Mouse (Mus musculus) embryonic facial prominence, embryonic 13.5 days (tissue): ENCODE data around the gene Slc25a13. TPM values are rescaled to one million over a fixed set of nuclear protein-coding genes. Genes with fewer than 3 reads are reported as not detected.
A peak's percentile ranks its signal among the peaks of the same experiment; 100 is the strongest.

ENCODE experiments used
- ATAC-seq: fragments of 200-750 bp; cut with Nextera tagmentation; 2 replicates; pipeline ENCODE4 v1.8.0; 2017; ENCODE audit warnings: low read depth; ENCODE audit not compliant: insufficient number of reproducible peaks, insufficient read depth, low FRiP score, low TSS enrichment
- H3K27ac ChIP-seq: fragments of 300-500 bp; sonication (generic); 2 replicates; pipeline ENCODE4 v1.5.1; 2015; ENCODE audit warnings: moderate library complexity, mild to moderate bottlenecking, inconsistent platforms
- H3K27me3 ChIP-seq: fragments of 300-500 bp; sonication (generic); 2 replicates; pipeline ENCODE4 v1.6.1; 2015; ENCODE audit warnings: mild to moderate bottlenecking, inconsistent platforms
- H3K36me3 ChIP-seq: fragments of 300-500 bp; sonication (generic); 2 replicates; pipeline ENCODE4 v1.6.1; 2015; ENCODE audit warnings: mild to moderate bottlenecking, inconsistent platforms
- H3K4me1 ChIP-seq: fragments of 300-500 bp; sonication (generic); 2 replicates; pipeline ENCODE4 v1.6.1; 2015; ENCODE audit warnings: inconsistent platforms
- H3K4me2 ChIP-seq: fragments of 300-500 bp; sonication (generic); 2 replicates; pipeline ENCODE4 v1.6.1; 2015; ENCODE audit warnings: moderate library complexity, mild to moderate bottlenecking, inconsistent platforms
- H3K4me3 ChIP-seq: fragments of 300-500 bp; sonication (generic); 2 replicates; pipeline ENCODE4 v1.5.1; 2015; ENCODE audit warnings: mild to moderate bottlenecking, inconsistent platforms
- H3K9ac ChIP-seq: fragments of 300-500 bp; sonication (generic); 2 replicates; pipeline ENCODE4 v1.6.1; 2015; ENCODE audit warnings: mild to moderate bottlenecking, inconsistent platforms
- H3K9me3 ChIP-seq: fragments of 300-500 bp; sonication (generic); 2 replicates; pipeline ENCODE4 v1.6.1; 2016; ENCODE audit warnings: inconsistent platforms
- WGBS: fragments of 180-500 bp; shearing (Covaris S2); methylation state at CpG from one replicate; pipeline ENCODE4 v1.1.7; 2015; ENCODE audit warnings: mixed read lengths; 5-methylcytosine and 5-hydroxymethylcytosine counted together
- polyA plus RNA-seq: library from polyadenylated mRNA; unstranded; fragments of >200 nt; fragmentation: Nextera tagmentation; extraction: Ambion mirVana; gene quantifications from 2 replicates; pipeline ENCODE4 v1.2.1, GENCODE M21; 2015

Gene Slc25a13
- polyA plus RNA-seq, 1 experiment from 2014 or later: 20.2 TPM

- Histone ChIP-seq H3K36me3 (no peaks in the 10 kb centered on the region), H3K4me1 (peaks cover 9% of the 10 kb centered on the region), H3K4me2 (peak overlapping the region; percentile 87), H3K27ac (0 out of 2 replicates have a peak overlapping the region, but pooled peaks have one; percentile 22), H3K9me3 (no peaks in the 10 kb centered on the region), H3K4me3 (peak overlapping the region; percentile 52), H3K27me3 (peaks cover 27% of the 10 kb centered on the region), H3K9ac (peak overlapping the region; percentile 71)
- ATAC-seq: peak; percentile 91
- WGBS: 2% methylated on average over 42 of the region's 42 CpGs
Measured at GRCm38 (mm10) chr6:6005762-6006431, 211.1 kb downstream of the Slc25a13 start.

- H3K4me2 ChIP-seq: peak overlapping the region; percentile 87
- no peak overlapping the region for H3K27ac ChIP-seq
Measured at GRCm38 (mm10) chr6:6004756-6005485, 212.1 kb downstream of the Slc25a13 start.

GRCm38 (mm10) chr6:6002061-6002460 is 214.9 kb downstream of the Slc25a13 start:
- Histone ChIP-seq H3K9me3 (no peaks in the 10 kb centered on the region), H3K4me1 (peaks cover 18% of the 10 kb centered on the region), H3K27me3 (peaks cover 14% of the 10 kb centered on the region), H3K4me3 (no peak overlapping the region), H3K27ac (no peak overlapping the region), H3K9ac (no peak overlapping the region), H3K4me2 (no peak overlapping the region), H3K36me3 (no peaks in the 10 kb centered on the region)
- WGBS: 88% methylated on average over 3 of the region's 3 CpGs
- ATAC-seq: no peak

More at GRCm38 (mm10) chr6:6004756-6005485, 212.1 kb downstream of the Slc25a13 start:
- peaks cover 20% of the 10 kb centered on the region for H3K27me3 ChIP-seq
- no peaks in the 10 kb centered on the region for H3K9me3 ChIP-seq
- no peak overlapping the region for H3K9ac ChIP-seq
- ATAC-seq: no peak
- H3K36me3 ChIP-seq: no peaks in the 10 kb centered on the region
- no peak overlapping the region for H3K4me3 ChIP-seq
- 56% methylated on average over 12 of the region's 12 CpGs for WGBS
- H3K4me1 ChIP-seq: peaks cover 9% of the 10 kb centered on the region

GRCm38 (mm10) chr6:5997535-5997934 is 219.4 kb downstream of the Slc25a13 start:
- peaks cover 24% of the 10 kb centered on the region for H3K27me3 ChIP-seq
- H3K4me2 ChIP-seq: no peak overlapping the region
- no peak overlapping the region for H3K4me3 ChIP-seq
- no peak for ATAC-seq
- no peak overlapping the region for H3K27ac ChIP-seq
- H3K36me3 ChIP-seq: no peaks in the 10 kb centered on the region
- 36% methylated on average over 6 of the region's 6 CpGs for WGBS
- no peak overlapping the region for H3K9ac ChIP-seq
- H3K4me1 ChIP-seq: peaks cover 26% of the 10 kb centered on the region
- no peaks in the 10 kb centered on the region for H3K9me3 ChIP-seq

GRCm38 (mm10) chr6:5993056-5993455 is 223.9 kb downstream of the Slc25a13 start:
- peak overlapping the region; percentile 30; the same call in 1 of the 2 replicates for H3K4me2 ChIP-seq
- H3K27me3 ChIP-seq: peaks cover 20% of the 10 kb centered on the region
- peak overlapping the region; percentile 62; the same call in 1 of the 2 replicates for H3K27ac ChIP-seq
- no peak overlapping the region for H3K9ac ChIP-seq
- H3K4me1 ChIP-seq: peaks cover 41% of the 10 kb centered on the region
- no peak for ATAC-seq
- no peaks in the 10 kb centered on the region for H3K9me3 ChIP-seq
- no peak overlapping the region for H3K4me3 ChIP-seq
- H3K36me3 ChIP-seq: no peaks in the 10 kb centered on the region
- WGBS: 24% methylated on average over 7 of the region's 7 CpGs

- Histone ChIP-seq H3K4me1 (peaks cover 32% of the 10 kb centered on the region), H3K4me3 (no peak overlapping the region), H3K27ac (peak overlapping the region; percentile 83), H3K36me3 (no peaks in the 10 kb centered on the region), H3K9ac (0 out of 2 replicates have a peak overlapping the region, but pooled peaks have one; percentile 27), H3K4me2 (peak overlapping the region; percentile 34), H3K9me3 (no peaks in the 10 kb centered on the region), H3K27me3 (peaks cover 20% of the 10 kb centered on the region)
- WGBS: 30% methylated on average over 25 of the region's 25 CpGs
- ATAC-seq: 0 out of 2 replicates have a peak, but pooled peaks have one; percentile 69
Measured at GRCm38 (mm10) chr6:5991817-5992755, 224.9 kb downstream of the Slc25a13 start.

- Histone ChIP-seq H3K36me3 (no peaks in the 10 kb centered on the region), H3K4me3 (no peak overlapping the region), H3K27ac (peak overlapping the region; percentile 83), H3K27me3 (peaks cover 16% of the 10 kb centered on the region), H3K9ac (0 out of 2 replicates have a peak overlapping the region, but pooled peaks have one; percentile 27), H3K9me3 (no peaks in the 10 kb centered on the region), H3K4me2 (peak overlapping the region; percentile 34; the same call in 1 of the 2 replicates), H3K4me1 (peaks cover 32% of the 10 kb centered on the region)
- WGBS: 59% methylated on average over 6 of the region's 6 CpGs
- no peak for ATAC-seq
Measured at GRCm38 (mm10) chr6:5991243-5991642, 225.7 kb downstream of the Slc25a13 start.
